Mouse (Mus musculus) thymus, adult 2 months (tissue): ENCODE data around the gene Map3k21. TPM values are rescaled to one million over a fixed set of nuclear protein-coding genes. Genes with fewer than 3 reads are reported as not detected.

Experiments used
- DNase-seq: peaks from one replicate; pipeline ENCODE4 v3.0.0; 2021
- H3K27ac ChIP-seq: fragments of 200-500 bp; 2 replicates; pipeline ENCODE4 v1.5.1; 2012; ENCODE audit warnings: low read length, control low read depth; ENCODE audit not compliant: control insufficient read depth, insufficient read depth
- H3K27me3 ChIP-seq: fragments of 200-500 bp; 2 replicates; pipeline ENCODE4 v1.6.1; 2012; ENCODE audit warnings: mild to moderate bottlenecking, low read length, moderate library complexity, mixed read lengths; ENCODE audit not compliant: control insufficient read depth, insufficient read depth
- H3K36me3 ChIP-seq: fragments of 200-500 bp; 2 replicates; pipeline ENCODE4 v1.6.1; 2012; ENCODE audit warnings: mild to moderate bottlenecking, low read length, moderate library complexity; ENCODE audit not compliant: control insufficient read depth, insufficient read depth
- H3K4me1 ChIP-seq: fragments of 200-500 bp; replicated peaks from 2 replicates; pipeline ENCODE4 v1.6.1; 2012; ENCODE audit warnings: low read length; ENCODE audit not compliant: control insufficient read depth, insufficient read depth
- H3K4me3 ChIP-seq: fragments of 200-500 bp; 2 replicates; pipeline ENCODE4 v1.5.1; 2012; ENCODE audit warnings: mild to moderate bottlenecking, low read length, control low read depth, moderate library complexity; ENCODE audit not compliant: control insufficient read depth, insufficient read depth
- CTCF ChIP-seq: fragments of 200-500 bp; IDR thresholded peaks from 2 replicates; pipeline ENCODE4 v1.5.1; 2012; ENCODE audit warnings: mild to moderate bottlenecking, control low read depth, low read length, moderate library complexity, borderline replicate concordance; ENCODE audit not compliant: control insufficient read depth, poor library complexity, insufficient read depth; ENCODE audit errors: extremely low read depth
- POLR2A ChIP-seq: fragments of 200-500 bp; IDR thresholded peaks from 2 replicates; pipeline ENCODE4 v1.6.1; 2012; ENCODE audit warnings: mild to moderate bottlenecking, low read length, control low read depth, moderate library complexity; ENCODE audit not compliant: control insufficient read depth, poor library complexity, insufficient read depth; ENCODE audit errors: extremely low read depth
- WGBS: fragments of 180-500 bp; shearing (Covaris S2); methylation state at CpG from one replicate; pipeline ENCODE4 v1.1.7; 2018; 5-methylcytosine and 5-hydroxymethylcytosine counted together
- polyA plus RNA-seq: library from polyadenylated mRNA; depleted of rRNA; stranded (reverse); fragments of >200 nt; gene quantifications from 2 replicates; pipeline ENCODE4 v1.2.3, GENCODE M21; 2012

The Map3k21 gene
- polyA plus RNA-seq, 1 experiment: 0.03 TPM

DNA sequence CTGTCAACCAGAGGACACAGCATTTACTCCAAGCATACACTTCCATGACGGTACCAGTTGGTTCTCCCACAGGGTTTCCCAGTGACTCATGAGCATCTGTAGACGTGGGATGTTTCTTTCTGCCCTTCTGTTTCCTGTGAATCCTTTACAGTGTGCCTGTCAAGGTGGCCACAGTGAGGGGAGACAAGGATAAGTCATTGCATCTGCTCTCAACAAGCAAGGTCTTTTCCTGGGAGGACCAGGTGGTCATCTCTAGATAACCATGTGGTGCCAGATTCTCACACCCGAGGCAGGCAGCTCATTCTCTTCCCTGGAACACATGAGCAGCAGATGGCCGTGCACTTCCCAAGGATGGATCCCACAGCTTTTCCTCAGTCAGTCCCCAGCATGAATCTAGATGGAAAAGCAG lies 49.1 kb downstream of the Map3k21 start:
- no peak overlapping the region for H3K4me3 ChIP-seq
- H3K27me3 ChIP-seq: peaks cover 2% of the 10 kb centered on the region; the same call in 1 of the 2 replicates
- no peak for TF ChIP-seq CTCF
- TF ChIP-seq POLR2A: no peak
- H3K27ac ChIP-seq: no peak overlapping the region
- no peaks in the 10 kb centered on the region for H3K4me1 ChIP-seq
- no peak for DNase-seq
- H3K36me3 ChIP-seq: no peaks in the 10 kb centered on the region
- WGBS: 56% methylated on average over 4 of the region's 4 CpGs

DNA sequence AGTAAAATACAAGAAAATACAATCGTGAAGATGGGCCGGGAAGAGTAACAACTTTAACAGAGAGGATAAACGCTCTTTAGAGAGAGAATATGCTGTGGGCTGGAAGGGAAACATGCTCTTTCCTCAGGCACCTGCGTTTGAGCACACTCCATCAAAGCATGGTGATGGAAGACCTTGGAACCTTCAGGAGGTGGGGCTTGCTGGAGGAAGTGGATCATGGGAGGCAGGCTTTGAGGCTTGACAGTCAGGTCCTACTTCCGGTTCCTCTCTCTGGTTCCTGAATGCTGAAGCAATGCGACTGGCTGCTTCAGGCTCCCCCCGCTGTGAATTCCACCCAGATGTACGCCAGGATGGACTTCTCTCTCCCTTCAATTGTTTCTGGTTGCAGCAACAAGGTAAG lies 49.8 kb downstream of the Map3k21 start:
- no peak for DNase-seq
- no peaks in the 10 kb centered on the region for H3K4me1 ChIP-seq
- H3K27me3 ChIP-seq: peaks cover 2% of the 10 kb centered on the region; the same call in 1 of the 2 replicates
- no peak overlapping the region for H3K4me3 ChIP-seq
- H3K27ac ChIP-seq: no peak overlapping the region
- WGBS: 84% methylated on average over 8 of the region's 8 CpGs
- TF ChIP-seq CTCF: no peak
- TF ChIP-seq POLR2A: no peak
- no peaks in the 10 kb centered on the region for H3K36me3 ChIP-seq

DNA sequence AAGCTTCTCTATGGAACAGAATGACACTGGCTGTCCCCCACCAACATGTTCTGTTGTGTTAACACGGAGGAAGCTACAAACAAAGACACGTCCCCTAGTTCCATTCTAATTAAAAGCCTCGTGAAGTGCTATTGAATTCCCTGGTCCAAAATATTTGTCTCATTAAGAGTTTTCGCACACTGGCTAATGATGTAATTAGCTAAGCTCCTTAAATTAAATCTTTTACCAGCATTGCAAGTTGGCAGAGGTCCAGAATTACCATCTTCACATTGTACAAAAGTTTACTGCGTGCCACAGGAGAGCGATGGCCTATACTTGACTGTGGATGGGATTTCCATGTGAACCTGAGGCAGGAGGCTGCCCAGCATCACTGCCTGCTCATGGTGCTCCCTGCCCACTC lies 51.5 kb downstream of the Map3k21 start:
- no peak overlapping the region for H3K27ac ChIP-seq
- H3K27me3 ChIP-seq: 0 out of 2 replicates have a peak, but pooled peaks cover 2% of the 10 kb centered on the region
- no peak overlapping the region for H3K4me3 ChIP-seq
- no peak for DNase-seq
- no peaks in the 10 kb centered on the region for H3K4me1 ChIP-seq
- WGBS: 96% methylated on average over 6 of the region's 6 CpGs
- H3K36me3 ChIP-seq: no peaks in the 10 kb centered on the region
- TF ChIP-seq POLR2A: no peak
- no peak for TF ChIP-seq CTCF

DNA sequence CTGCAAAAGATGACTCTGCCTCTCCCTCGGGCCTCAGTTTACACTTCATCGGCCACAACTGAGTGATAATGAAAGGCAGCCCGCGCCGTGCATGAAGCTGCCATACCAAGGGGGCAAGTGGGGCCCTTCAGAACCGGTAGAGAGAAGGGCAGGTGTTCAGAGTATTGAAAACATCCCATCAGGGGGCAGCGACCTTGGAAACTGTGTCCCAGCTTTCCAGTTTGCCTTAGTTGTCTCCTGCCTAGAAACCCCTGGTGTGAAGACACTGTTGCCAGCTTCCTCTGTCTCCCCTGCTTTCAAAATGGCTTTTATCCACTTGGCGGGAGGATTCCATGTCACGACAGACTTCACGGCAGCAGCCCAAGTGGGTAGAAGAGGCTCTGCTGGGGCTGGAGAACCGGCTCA lies 53.6 kb downstream of the Map3k21 start:
- 30% methylated on average over 11 of the region's 11 CpGs for WGBS
- Histone ChIP-seq H3K36me3 (no peaks in the 10 kb centered on the region), H3K27ac (no peak overlapping the region), H3K27me3 (0 out of 2 replicates have a peak, but pooled peaks cover 2% of the 10 kb centered on the region), H3K4me3 (no peak overlapping the region), H3K4me1 (no peaks in the 10 kb centered on the region)
- TF ChIP-seq POLR2A: no peak
- TF ChIP-seq CTCF: no peak
- no peak for DNase-seq

DNA sequence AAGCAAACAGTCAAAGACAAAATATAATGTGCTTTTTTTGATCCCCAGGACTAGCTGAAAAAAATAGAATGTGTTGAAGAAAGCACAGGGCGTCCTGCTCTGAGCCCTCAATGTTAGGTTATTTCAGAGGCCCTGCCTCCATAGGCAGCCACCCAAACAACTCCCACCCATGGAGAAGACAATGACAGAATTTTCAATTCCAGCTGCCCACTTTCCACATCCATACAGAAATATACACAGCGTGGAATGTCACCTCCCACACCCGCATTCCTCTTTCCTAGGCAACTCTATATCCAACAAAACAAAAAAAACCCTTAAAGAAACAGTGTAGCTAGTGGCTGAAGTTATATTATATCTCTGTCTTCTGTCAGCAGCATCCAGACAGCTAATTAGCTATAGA lies 61.1 kb downstream of the Map3k21 start:
- TF ChIP-seq CTCF (no peak), POLR2A (no peak)
- no peak for DNase-seq

DNA sequence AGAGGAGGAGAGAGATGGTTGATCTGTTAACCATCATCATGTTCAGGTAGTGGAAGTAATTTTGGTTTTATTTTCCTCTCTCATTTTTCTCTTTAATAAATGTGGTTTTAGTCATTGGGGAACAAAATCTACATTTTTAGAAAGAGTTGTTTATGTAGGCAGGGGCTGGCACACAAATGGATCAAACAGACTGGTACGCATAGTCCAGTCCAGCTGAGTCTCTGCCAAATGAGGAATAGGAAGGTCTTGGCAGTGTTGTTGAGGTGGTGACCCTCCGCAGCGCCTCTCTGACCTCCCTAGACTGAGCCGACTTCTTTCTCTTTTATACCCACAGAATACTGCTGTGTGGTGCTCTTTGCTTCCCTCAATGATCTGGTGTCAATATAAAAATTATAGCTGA lies 65.7 kb downstream of the Map3k21 start:
- Histone ChIP-seq H3K36me3 (no peaks in the 10 kb centered on the region), H3K27ac (no peak overlapping the region), H3K4me3 (no peak overlapping the region), H3K4me1 (no peaks in the 10 kb centered on the region), H3K27me3 (no peaks in the 10 kb centered on the region)
- DNase-seq: no peak
- TF ChIP-seq POLR2A: no peak
- TF ChIP-seq CTCF: no peak
- WGBS: 94% methylated on average over 4 of the region's 4 CpGs

More for the DNA sequence above, 61.1 kb downstream of the Map3k21 start:
- Histone ChIP-seq H3K4me3 (no peak overlapping the region), H3K36me3 (no peaks in the 10 kb centered on the region), H3K27ac (no peak overlapping the region), H3K4me1 (no peaks in the 10 kb centered on the region), H3K27me3 (no peaks in the 10 kb centered on the region)
- WGBS: 93% methylated on average over 3 of the region's 3 CpGs

DNA sequence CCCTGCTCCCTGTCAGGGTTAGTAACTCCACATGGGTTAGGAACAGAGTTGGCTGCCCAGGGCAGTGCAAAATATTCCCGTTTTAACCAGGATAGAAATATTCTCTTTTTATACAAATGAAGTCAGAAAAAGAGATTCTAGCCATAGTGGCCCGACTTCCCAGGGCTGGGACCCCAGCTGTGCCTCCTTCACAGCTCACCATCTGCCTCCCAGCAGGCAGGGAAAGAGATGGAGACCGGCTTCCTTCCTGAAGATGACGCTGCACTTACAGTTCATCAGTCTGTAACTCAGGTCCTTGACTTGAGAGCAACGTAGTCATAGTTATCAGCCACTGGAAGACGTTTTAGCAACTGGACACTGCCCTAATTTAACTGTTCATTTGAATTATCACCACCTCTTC lies 70.6 kb downstream of the Map3k21 start:
- no peak for TF ChIP-seq CTCF
- TF ChIP-seq POLR2A: no peak
- 13% methylated on average over 6 of the region's 6 CpGs for WGBS
- H3K4me1 ChIP-seq: no peaks in the 10 kb centered on the region
- no peak for DNase-seq
- H3K27me3 ChIP-seq: no peaks in the 10 kb centered on the region
- H3K27ac ChIP-seq: no peak overlapping the region
- H3K4me3 ChIP-seq: no peak overlapping the region
- no peaks in the 10 kb centered on the region for H3K36me3 ChIP-seq
